Mouse (Mus musculus): ENCODE results near the gene Cntnap2. TPM values are rescaled to one million over a fixed set of nuclear protein-coding genes. Genes with fewer than 3 reads are reported as not detected.

Gene Cntnap2
- polyA plus RNA-seq (2015; fragmentation: Nextera tagmentation; extraction: Ambion mirVana): 0.63 and 1.5 TPM in 2 replicates

- H3K4me1 ChIP-seq: no peaks in the 10 kb centered on the region
- H3K9ac ChIP-seq: no peak within 1 kb of the TSS
- no peak within 1 kb of the TSS for H3K4me2 ChIP-seq
- 11% methylated on average over 8 of the region's 8 CpGs for WGBS
- peaks cover 15% of the 10 kb centered on the region for H3K27me3 ChIP-seq (replicated peaks)
- ATAC-seq (ENCODE audit: extremely low read depth, insufficient number of reproducible peaks, low FRiP score, low TSS enrichment): no peak
- no peaks in the 10 kb centered on the region for H3K9me3 ChIP-seq
- no peak within 1 kb of the TSS for H3K27ac ChIP-seq (replicated peaks)
- no peaks in the 10 kb centered on the region for H3K36me3 ChIP-seq
- H3K4me3 ChIP-seq: no peak within 1 kb of the TSS
Observed at GRCm38 (mm10) chr6:45059091-45059490, at the start of gene Cntnap2. Gene Cntnap2 (plus strand): TSS chr6:45059357.

GRCm38 (mm10) chr6:45026011-45026682 lies 33.0 kb upstream of the Cntnap2 start:
- Histone ChIP-seq H3K4me1 (no peaks in the 10 kb centered on the region), H3K9ac (no peak overlapping the region), H3K4me3 (no peak overlapping the region), H3K27ac (replicated peaks) (no peak overlapping the region), H3K4me2 (no peak overlapping the region), H3K27me3 (replicated peaks) (no peaks in the 10 kb centered on the region), H3K36me3 (no peaks in the 10 kb centered on the region), H3K9me3 (no peaks in the 10 kb centered on the region)
- 26% methylated on average over 9 of the region's 9 CpGs for WGBS
- ATAC-seq (ENCODE audit: extremely low read depth, insufficient number of reproducible peaks, low FRiP score, low TSS enrichment): no peak

- Histone ChIP-seq H3K4me1 (no peaks in the 10 kb centered on the region), H3K27ac (replicated peaks) (no peak overlapping the region), H3K36me3 (no peaks in the 10 kb centered on the region), H3K9ac (no peak overlapping the region), H3K4me3 (no peak overlapping the region), H3K9me3 (no peaks in the 10 kb centered on the region), H3K27me3 (replicated peaks) (no peaks in the 10 kb centered on the region), H3K4me2 (no peak overlapping the region)
- 56% methylated on average over 1 of the region's 1 CpGs for WGBS
- ATAC-seq (ENCODE audit: extremely low read depth, insufficient number of reproducible peaks, low FRiP score, low TSS enrichment): no peak
Observed at GRCm38 (mm10) chr6:45039454-45039853, 19.7 kb upstream of the Cntnap2 start.

DNA sequence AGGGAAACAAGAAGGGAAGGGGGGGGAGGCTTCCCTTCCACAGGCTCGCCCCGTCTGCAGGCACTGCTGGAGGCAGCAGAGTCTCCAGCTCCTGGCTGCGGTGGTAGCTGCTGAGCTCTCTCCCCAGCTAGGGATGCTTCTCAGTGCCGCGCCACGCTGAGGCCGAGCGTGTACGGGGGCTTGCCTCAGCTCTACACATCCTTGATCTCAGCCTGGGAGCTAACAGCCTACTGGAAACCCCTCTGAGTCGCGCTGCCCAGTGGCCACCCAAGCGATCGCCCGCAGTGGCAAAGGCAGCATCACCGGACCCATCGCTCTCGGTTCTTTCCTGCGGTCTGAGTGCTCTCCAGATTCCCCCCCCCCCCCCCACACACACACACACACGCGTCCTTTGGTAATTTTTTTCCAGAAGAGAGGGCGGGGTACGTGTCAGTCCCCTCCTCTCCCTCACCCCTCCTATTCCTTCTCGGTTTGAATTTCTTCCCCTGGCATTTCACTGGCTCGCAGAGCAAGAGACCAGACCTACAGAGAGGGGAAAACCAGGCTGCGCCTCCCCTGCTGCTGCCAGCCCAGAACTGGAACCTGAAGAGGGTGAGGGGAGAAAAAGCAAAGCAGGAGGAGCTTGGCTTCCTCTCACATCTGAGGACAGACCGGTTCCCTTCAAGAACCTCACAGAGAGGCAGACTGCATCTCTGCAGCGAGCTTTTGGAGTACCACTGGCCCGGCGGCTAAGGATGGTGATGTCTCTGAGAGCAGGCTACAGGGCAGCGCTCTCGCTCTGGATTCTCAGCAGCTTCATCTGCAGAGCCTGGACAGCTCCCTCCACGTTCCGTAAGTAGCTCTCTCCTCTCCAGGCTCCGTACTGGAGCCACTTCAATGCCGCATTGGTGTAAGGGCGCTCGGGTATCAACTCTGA lies 657 bp downstream of the Cntnap2 start:
- H3K4me1 ChIP-seq: no peaks in the 10 kb centered on the region
- no peak overlapping the region for H3K4me3 ChIP-seq
- no peaks in the 10 kb centered on the region for H3K9me3 ChIP-seq
- H3K27me3 ChIP-seq (replicated peaks): peaks cover 15% of the 10 kb centered on the region
- no peak overlapping the region for H3K4me2 ChIP-seq
- 4% methylated on average over 35 of the region's 37 CpGs for WGBS
- H3K36me3 ChIP-seq: no peaks in the 10 kb centered on the region
- no peak for ATAC-seq (ENCODE audit: extremely low read depth, insufficient number of reproducible peaks, low FRiP score, low TSS enrichment)
- no peak overlapping the region for H3K9ac ChIP-seq
- no peak overlapping the region for H3K27ac ChIP-seq (replicated peaks)

DNA sequence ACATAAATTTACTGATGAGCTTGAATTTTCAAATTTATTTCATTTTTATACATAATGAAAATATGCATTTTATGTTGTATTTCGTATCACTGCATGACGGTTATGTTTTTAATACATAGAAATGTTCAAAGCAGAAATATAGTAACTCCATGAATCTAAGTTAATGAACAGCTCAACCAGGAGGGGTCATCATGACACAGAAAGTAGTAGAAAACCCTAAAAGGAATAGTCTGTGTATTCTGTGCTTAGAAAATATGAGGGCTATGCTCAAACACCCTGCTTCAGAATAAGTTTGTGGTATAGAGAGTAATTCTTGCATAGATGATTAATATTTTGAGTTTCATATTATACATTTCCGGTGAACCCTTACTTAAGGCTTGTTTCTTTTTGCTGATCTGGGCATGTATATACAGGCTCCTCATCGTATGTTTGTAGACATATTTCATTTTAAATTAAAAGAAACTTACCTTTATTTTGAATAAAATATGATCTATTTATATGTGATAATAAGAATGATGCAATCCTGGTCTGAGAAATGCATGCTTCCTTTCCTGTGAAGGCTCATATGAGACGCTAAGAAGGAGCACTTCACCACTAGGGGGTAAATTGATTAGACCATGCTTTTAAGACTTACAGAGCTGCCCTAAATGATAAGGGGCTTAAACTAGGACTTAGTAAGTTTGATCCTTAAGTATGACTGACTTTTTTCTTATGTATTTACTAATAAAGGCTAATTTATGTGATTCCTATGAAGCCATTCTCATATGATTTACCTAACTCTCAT lies 3.2 kb downstream of the Cntnap2 start:
- peaks cover 15% of the 10 kb centered on the region for H3K27me3 ChIP-seq (replicated peaks)
- ATAC-seq (ENCODE audit: extremely low read depth, insufficient number of reproducible peaks, low FRiP score, low TSS enrichment): no peak
- 62% methylated on average over 5 of the region's 5 CpGs for WGBS

GRCm38 (mm10) chr6:45088304-45088703 lies 29.1 kb downstream of the Cntnap2 start:
- no peak overlapping the region for H3K4me3 ChIP-seq
- H3K9me3 ChIP-seq: no peaks in the 10 kb centered on the region
- no peak for ATAC-seq (ENCODE audit: extremely low read depth, insufficient number of reproducible peaks, low FRiP score, low TSS enrichment)
- 56% methylated on average over 1 of the region's 1 CpGs for WGBS
- H3K4me1 ChIP-seq: no peaks in the 10 kb centered on the region
- no peak overlapping the region for H3K9ac ChIP-seq
- no peak overlapping the region for H3K4me2 ChIP-seq
- H3K27ac ChIP-seq (replicated peaks): no peak overlapping the region
- no peaks in the 10 kb centered on the region for H3K27me3 ChIP-seq (replicated peaks)
- no peaks in the 10 kb centered on the region for H3K36me3 ChIP-seq

More for the DNA sequence above, 3.2 kb downstream of the Cntnap2 start:
- Histone ChIP-seq H3K4me3 (no peak overlapping the region), H3K9ac (no peak overlapping the region), H3K27ac (replicated peaks) (no peak overlapping the region), H3K4me2 (no peak overlapping the region), H3K36me3 (no peaks in the 10 kb centered on the region), H3K4me1 (no peaks in the 10 kb centered on the region), H3K9me3 (no peaks in the 10 kb centered on the region)

- no peak for ATAC-seq (ENCODE audit: extremely low read depth, insufficient number of reproducible peaks, low FRiP score, low TSS enrichment)
- Histone ChIP-seq H3K27me3 (replicated peaks) (no peaks in the 10 kb centered on the region), H3K4me2 (no peak overlapping the region), H3K27ac (replicated peaks) (no peak overlapping the region), H3K9me3 (no peaks in the 10 kb centered on the region), H3K4me3 (no peak overlapping the region), H3K9ac (no peak overlapping the region), H3K4me1 (no peaks in the 10 kb centered on the region), H3K36me3 (no peaks in the 10 kb centered on the region)
Observed at GRCm38 (mm10) chr6:45113613-45114012, 54.5 kb downstream of the Cntnap2 start.

GRCm38 (mm10) chr6:45144882-45145281 lies 85.7 kb downstream of the Cntnap2 start:
- H3K9me3 ChIP-seq: no peaks in the 10 kb centered on the region
- H3K4me2 ChIP-seq: no peak overlapping the region
- H3K36me3 ChIP-seq: no peaks in the 10 kb centered on the region
- no peak overlapping the region for H3K4me3 ChIP-seq
- ATAC-seq (ENCODE audit: extremely low read depth, insufficient number of reproducible peaks, low FRiP score, low TSS enrichment): no peak
- no peaks in the 10 kb centered on the region for H3K4me1 ChIP-seq
- no peak overlapping the region for H3K27ac ChIP-seq (replicated peaks)
- no peaks in the 10 kb centered on the region for H3K27me3 ChIP-seq (replicated peaks)
- no peak overlapping the region for H3K9ac ChIP-seq
- WGBS: 68% methylated on average over 2 of the region's 2 CpGs

- no peak overlapping the region for H3K4me2 ChIP-seq
- no peaks in the 10 kb centered on the region for H3K27me3 ChIP-seq (replicated peaks)
- no peak overlapping the region for H3K9ac ChIP-seq
- no peak for ATAC-seq (ENCODE audit: extremely low read depth, insufficient number of reproducible peaks, low FRiP score, low TSS enrichment)
- H3K9me3 ChIP-seq: no peaks in the 10 kb centered on the region
- no peaks in the 10 kb centered on the region for H3K4me1 ChIP-seq
- H3K4me3 ChIP-seq: no peak overlapping the region
- 72% methylated on average over 2 of the region's 2 CpGs for WGBS
- H3K36me3 ChIP-seq: no peaks in the 10 kb centered on the region
- H3K27ac ChIP-seq (replicated peaks): no peak overlapping the region
Observed at GRCm38 (mm10) chr6:45205039-45205438, 145.9 kb downstream of the Cntnap2 start.

DNA sequence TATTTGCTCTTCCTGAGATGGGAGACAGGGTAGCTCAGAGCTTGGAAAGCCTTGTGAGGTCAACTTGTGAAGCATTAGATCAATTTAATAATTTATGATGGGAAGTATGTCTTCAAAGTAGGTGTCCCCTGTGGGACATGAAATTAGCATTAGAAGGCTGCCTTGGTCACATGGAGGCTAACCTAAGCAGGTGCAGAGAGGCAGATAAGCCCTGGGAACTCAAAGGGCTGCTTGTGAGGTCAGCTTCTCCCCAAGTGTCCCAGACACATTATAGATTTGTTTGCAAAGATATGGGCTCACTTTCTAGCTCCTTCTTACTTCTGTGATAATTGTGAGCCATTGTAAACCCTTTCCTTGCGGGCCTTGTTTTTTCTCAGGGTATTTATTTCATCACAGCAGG lies 155.2 kb downstream of the Cntnap2 start:
- Histone ChIP-seq H3K9ac (no peak overlapping the region), H3K9me3 (no peaks in the 10 kb centered on the region), H3K27me3 (replicated peaks) (no peaks in the 10 kb centered on the region), H3K27ac (replicated peaks) (no peak overlapping the region), H3K4me3 (no peak overlapping the region), H3K4me1 (no peaks in the 10 kb centered on the region), H3K36me3 (no peaks in the 10 kb centered on the region), H3K4me2 (no peak overlapping the region)
- WGBS: 49% methylated on average over 1 of the region's 1 CpGs
- no peak for ATAC-seq (ENCODE audit: extremely low read depth, insufficient number of reproducible peaks, low FRiP score, low TSS enrichment)

DNA sequence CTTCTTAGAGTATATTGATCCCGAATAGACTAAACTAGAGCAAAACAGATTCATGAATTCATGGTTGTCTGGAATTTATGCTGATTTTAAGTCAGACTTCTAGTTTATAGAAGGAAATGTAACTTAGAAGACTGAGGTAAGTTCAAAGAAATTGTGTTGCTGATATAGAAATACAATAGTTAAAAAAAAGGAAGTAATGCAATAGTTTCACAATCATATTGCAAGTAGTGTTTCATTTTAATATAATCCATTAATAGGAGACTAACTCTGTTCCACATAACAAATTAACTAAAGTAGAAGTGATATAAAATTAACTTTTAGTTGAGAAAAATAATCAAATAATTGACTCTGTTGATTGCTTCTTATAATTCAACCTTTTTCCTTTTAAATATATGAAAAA lies 169.8 kb downstream of the Cntnap2 start:
- Histone ChIP-seq H3K9me3 (no peaks in the 10 kb centered on the region), H3K4me1 (no peaks in the 10 kb centered on the region), H3K4me3 (no peak overlapping the region), H3K27me3 (replicated peaks) (no peaks in the 10 kb centered on the region), H3K9ac (no peak overlapping the region), H3K4me2 (no peak overlapping the region), H3K36me3 (no peaks in the 10 kb centered on the region), H3K27ac (replicated peaks) (no peak overlapping the region)
- no peak for ATAC-seq (ENCODE audit: extremely low read depth, insufficient number of reproducible peaks, low FRiP score, low TSS enrichment)
- WGBS: 62% methylated on average over 1 of the region's 1 CpGs
